Mouse (Mus musculus) lung, postnatal 25 days (tissue): ENCODE data around the gene Sema6d.
A peak's percentile ranks its signal among the peaks of the same experiment; 100 is the strongest.

ENCODE experiments used
- DNase-seq: peaks from one replicate; pipeline ENCODE4 v3.0.0; 2022; ENCODE audit warnings: low spot score

Sema6d gene

DNA sequence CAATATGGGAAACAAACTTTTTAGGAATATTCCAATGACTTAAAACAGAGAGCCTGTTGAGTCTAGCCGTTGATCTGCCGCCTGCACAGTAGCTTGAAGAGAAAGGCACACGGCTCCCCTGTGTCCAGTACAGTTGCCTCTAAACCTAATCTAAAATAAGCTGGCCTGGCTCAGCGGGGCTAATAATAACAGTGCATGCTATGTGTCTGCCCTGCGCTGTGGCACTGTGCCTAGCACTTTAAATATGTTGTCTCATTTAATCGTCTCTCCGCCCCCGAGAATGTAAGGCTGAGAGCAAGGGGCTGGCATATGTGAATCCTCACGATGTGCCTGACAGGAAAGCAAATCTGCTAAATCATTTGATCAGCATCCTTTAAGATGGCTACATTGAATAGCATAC lies 527.7 kb downstream of the Sema6d start:
- DNase-seq, result no peak

DNA sequence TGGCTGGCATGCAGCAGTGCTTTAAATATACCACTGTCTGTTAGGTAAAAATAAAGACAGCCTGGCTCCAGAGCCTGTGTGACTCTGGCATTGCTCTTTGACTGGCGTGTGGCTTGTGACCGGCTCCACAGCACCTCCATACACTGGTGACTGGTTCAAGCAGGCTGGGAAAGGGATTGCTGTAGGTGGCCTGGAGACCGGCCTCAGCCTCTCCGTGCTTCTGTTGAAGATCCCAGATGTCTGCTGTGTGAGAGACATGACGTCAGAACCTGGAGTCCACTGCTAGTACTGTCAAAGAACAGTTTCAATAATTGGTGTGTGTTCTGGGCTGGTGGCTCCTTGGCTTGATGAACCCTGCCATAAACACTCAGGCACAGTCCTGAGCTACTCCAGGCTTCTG lies 528.3 kb downstream of the Sema6d start:
- no peak for DNase-seq

DNA sequence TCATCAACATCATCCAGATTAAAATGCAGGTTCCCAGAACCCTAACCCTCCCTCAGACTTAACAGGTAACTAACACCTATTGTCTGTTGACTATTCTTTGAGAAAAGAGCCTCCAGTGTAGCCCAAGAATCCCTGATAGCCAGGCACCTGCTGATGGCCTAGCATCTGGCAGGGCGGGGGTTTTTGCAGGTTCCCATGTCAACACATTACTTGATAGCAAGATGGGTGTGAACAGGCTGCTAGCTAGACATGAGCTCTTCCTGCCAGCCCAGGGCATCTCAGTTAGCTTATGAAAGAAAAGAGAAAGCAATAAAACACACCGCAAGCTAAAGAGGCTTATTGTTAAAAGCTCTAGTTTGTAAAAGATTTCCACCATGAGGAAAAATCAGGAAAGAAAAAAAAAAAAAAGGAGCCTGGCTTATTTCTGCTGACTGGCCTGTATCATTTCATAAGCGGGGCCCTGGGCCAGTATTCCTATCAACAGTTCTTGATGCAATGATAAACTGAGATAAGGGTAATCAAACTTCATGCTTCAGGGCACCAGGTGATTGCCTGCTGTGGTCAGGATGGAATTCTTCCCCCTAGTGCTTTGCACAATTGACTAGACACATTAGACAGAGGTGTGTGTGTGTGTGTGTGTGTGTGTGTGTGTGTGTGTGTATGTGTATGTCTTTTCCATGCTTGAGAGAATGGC lies 528.9 kb downstream of the Sema6d start:
- no peak for DNase-seq

DNA sequence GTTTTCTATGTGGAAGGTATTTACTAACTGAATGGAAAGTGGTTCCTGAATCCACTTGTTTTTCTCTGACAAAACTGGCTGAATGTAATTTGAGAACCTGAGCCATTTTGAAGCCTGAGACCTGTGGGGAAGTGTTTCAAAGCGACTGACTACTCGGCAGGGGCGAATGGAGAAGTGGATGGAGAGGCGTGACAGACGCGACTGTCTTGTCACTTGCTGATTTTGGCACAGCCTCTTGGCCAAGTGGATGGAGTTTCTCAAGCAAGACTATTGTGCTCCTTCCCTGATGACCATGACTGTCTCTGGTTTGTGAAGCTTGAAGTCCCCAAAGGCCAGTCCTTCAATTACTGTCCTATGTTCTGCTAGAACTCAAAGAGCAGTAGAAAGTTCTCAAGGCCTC lies 530.7 kb downstream of the Sema6d start:
- no peak for DNase-seq

- peak; percentile 18 for DNase-seq
Measured at GRCm38 (mm10) chr2:124621972-124622621, 532.3 kb downstream of the Sema6d start.

DNA sequence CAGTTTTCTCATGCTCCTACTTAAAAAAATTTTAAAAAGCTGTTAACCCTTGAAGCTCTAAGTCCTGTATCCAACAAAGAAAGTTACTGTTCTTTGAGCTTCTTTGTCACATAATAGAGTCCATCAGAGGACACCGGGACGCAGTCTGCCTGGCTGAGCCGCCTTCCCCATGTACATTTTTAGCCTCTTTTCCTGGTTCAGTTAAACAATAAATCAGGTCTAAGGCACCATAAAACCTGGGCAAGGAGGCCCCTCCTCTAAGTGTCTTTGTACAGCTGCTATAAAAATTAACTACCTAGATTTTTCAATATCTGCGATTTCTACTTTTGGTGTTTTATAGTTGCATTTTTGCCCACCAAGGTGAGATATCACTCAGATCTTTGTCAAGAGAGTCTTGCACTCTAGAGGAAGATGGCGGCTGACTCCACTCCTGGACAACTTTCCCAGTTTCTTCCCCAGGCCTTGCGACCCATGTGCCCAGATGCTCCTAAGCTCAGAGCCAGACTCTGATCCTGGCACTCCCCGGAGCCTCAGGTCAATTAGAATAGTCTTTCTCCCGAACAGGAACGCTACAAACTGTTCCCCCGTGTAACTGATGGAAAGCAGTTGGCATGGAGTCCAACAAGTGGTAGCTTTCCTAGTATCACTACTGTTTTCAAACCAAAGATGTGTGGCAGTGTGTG lies 534.6 kb downstream of the Sema6d start:
- no peak for DNase-seq

DNA sequence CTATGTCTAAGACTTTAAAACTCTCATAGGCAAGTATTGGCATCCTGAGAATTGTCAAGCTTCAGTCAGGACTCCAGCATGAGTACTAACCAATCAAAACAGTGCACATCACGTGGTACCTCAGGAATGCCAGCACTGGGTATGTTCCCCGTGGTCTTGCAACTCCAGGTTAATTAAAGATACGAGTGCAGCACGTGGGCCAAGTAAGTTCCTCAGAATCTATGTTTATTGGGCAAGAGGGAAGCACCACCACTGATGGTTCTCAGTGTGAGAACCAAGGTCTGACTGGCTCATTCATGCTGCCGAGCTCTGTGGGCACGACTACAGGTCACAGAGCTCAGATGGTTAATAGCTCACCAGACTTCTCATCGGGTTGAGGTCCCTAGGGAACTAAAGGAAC lies 536.7 kb downstream of the Sema6d start:
- no peak for DNase-seq

DNA sequence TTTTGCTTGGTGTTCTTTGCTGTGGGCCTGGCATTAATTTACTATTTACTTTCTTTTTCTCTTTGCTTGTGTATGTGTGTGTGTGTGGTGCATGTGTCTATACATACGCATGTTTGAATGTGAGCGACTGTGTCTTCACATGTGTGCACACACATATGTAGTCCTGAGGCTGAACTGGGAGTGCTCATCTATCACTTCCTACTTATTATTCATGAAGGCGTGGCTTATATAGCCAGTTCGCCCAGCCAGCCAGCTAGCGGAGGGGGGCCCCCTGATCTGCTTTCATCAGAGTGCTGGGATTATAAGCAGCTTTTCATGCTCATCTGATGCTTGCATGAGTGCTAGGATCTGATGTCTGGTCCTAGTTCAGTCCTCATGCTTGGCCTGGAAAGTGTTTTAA lies 537.9 kb downstream of the Sema6d start:
- no peak for DNase-seq

DNA sequence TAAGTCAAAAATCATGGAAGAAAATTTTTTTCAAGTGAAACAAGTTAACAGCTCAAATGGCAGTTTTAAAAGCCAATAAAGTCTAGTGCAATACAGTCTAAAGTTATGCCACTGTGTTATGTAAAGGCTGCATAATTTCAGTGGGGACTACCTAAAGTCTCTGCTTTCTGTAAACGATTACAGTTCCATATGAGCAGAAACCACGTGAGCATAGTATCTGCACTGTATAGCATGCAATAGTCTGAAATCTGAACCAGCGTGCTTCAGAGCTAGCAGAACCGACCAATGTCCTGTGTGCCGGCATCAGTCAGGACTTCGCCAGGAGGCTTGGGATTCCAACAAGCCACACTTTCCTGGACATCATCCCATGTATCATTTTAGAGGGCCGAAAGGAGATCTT lies 538.9 kb downstream of the Sema6d start:
- DNase-seq, result no peak

GRCm38 (mm10) chr2:124634400-124634998 lies 544.7 kb downstream of the Sema6d start:
- no peak for DNase-seq

DNA sequence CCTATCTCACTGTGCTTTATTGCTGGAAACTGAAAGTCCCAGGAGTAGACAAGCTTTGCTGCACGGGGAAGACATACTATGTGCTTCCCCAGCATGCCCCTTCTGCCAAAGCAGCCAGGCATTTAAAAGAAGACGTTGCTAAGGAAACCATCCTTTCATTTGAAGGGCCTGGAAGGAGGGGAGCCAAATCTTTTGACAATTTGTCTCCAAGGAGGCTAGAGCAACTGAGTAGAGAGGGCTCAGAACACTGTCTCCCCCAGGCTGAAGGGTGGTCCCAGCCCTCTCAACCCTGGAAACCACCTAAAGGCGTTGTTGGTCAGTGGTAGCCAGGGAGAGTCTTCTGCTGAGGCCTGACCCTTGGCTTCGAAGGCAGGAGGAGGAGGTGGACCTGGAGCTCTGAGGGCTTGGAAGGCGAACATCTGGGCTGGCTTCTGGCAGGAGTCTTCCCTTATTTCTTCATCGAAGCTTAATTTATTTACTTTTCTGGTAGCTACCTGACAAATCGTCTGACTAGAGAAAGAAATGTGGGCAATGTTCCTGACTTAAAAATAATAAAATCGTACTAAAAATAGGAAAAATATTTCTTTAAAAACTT lies 545.6 kb downstream of the Sema6d start:
- no peak for DNase-seq

GRCm38 (mm10) chr2:124637080-124637479 lies 547.3 kb downstream of the Sema6d start:
- DNase-seq, result no peak

GRCm38 (mm10) chr2:124639221-124639963 lies 549.6 kb downstream of the Sema6d start:
- no peak for DNase-seq

DNA sequence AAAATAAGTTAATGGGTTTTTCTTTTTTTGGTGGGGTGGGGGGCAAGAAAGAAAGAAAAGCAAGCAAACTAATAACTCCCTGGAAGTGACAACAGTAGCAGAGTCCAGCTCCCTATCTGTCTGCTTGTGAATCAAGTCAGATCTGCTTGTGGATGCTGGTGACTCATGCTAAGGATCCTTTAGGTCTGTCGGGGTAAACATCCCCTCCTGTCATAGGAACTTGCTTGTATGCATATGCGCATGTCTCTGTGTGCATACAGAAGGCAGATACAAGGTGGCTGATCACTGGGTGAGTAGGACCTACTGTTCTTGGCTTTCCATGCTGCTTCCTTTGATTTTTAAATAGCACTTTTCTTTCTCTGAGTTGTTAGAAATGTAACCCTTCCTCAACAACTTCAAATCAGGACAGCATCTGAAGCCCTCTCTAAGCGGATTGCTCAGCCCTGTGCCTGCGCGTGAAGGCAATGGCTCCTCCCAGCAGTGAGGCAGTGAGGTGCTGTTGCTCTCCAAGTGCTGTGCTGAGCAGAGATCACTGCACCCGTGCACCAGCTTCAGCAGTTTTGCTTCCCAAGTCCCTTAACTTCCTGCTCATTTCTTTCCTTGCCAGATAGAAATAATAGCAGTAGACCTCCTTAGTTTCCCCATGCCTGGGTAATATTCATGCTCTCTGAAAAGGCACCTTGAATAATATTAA lies 550.9 kb downstream of the Sema6d start:
- no peak for DNase-seq

GRCm38 (mm10) chr2:124641194-124641558 lies 551.4 kb downstream of the Sema6d start:
- DNase-seq, result no peak

DNA sequence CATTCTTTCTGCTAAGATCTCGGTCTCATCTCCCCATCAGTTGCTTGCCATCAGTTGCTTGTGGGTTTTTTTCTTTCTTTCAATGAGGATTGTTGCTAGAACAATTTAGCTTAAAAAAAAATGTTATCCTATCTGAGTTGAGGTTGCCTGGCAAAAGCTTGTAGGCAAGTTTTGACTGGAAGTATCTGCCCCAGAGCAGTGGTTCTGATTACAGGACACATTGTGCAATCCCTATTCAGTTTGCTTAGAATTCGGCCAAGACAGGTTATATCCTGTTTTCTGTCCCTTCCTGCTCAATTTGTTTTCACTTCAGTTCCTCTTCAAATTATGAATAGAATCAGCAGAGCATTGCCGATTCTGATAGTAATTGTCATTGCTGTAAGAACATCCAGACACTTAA lies 552.4 kb downstream of the Sema6d start:
- no peak for DNase-seq

GRCm38 (mm10) chr2:124650609-124651008 lies 560.8 kb downstream of the Sema6d start:
- DNase-seq, result no peak

GRCm38 (mm10) chr2:124651146-124651545 lies 561.4 kb downstream of the Sema6d start:
- peak; percentile 14 for DNase-seq

DNA sequence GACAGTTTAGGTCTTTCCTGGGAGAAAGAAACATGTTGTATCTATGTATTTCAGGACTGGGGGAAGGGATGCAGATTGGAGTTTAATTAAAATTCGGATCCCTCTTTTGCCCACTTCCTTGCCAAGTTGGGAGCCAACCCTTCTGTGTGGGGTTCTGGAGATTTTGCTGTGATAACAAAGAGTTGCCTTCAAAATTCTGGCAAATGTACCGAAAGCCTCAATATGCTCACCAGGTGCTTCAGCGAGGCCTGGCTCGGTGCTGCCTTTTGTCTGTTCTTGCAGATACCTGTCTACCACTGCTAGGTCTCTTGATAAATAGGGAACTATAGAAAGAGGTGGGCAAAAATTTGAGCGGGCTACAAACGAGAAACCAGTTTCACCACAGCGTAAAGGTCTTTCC lies 563.4 kb downstream of the Sema6d start:
- no peak for DNase-seq

- no peak for DNase-seq
Measured at GRCm38 (mm10) chr2:124657358-124657757, 567.6 kb downstream of the Sema6d start.

GRCm38 (mm10) chr2:124658374-124658773 lies 568.6 kb downstream of the Sema6d start:
- DNase-seq, result no peak
